Mouse (Mus musculus): Measurements from ENCODE around the gene Lmln.

DNA sequence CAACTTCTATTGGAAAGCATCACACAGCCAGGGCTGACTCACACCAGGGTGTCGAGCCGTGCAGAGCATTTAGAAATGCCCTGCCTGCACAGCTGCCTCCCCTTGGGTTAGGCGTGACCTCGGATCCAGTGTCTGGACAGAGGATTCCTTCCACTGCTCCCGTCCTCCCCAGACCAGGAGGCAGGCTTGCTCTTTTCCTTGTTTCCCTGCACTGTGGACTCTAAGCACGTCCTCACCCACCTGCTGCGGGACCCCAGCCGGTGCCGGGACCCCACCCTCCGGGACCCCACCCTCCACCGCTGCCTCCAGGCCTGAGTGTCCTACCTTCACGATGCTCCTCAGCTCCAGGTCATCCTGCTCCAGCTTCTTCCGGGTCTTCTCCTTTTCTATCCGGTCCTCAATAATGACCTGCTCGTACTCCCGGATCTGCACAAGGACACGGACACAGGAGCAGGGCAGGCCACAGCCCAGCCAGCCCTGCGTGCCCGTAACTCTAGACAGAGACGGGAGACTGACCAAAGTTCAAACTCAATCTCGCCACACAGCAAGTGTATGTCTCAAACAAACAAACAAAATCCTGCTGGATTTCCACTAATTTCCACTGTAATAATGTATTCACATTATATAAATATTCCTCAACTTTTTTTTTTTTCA lies 43.1 kb upstream of the Lmln start:
- TF ChIP-seq MAFK (IDR thresholded peaks at IDR 0.05; ENCODE audit: insufficient read depth, low read depth, low read length) (no peak), ZC3H11A (IDR thresholded peaks at IDR 0.05; ENCODE audit: borderline replicate concordance, low read depth, low read length) (no peak), CHD2 (IDR thresholded peaks at IDR 0.05; ENCODE audit: low read depth, low read length) (no peak)
